Mouse (Mus musculus): Measurements from ENCODE around the gene Hspb6. TPM values are rescaled to one million over a fixed set of nuclear protein-coding genes. Genes with fewer than 3 reads are reported as not detected.

The Hspb6 gene
- polyA plus RNA-seq, 1 experiment from 2014 or later = 14.2 TPM

- Histone ChIP-seq H3K27ac (ENCODE audit: low read depth, low read length) (peak overlapping the region; percentile 37; the same call in 1 of the 2 replicates), H3K4me1 (ENCODE audit: control insufficient read depth, insufficient read depth, low read depth, low read length) (peaks cover 11% of the 10 kb centered on the region), H3K36me3 (ENCODE audit: control insufficient read depth, insufficient read depth, low read length) (no peaks in the 10 kb centered on the region), H3K9me3 (ENCODE audit: control insufficient read depth, low read length) (no peaks in the 10 kb centered on the region), H3K27me3 (replicated peaks; ENCODE audit: control insufficient read depth, insufficient read depth, low read length) (no peaks in the 10 kb centered on the region), H3K4me2 (ENCODE audit: low read length) (peak overlapping the region; percentile 53), H3K9ac (ENCODE audit: low read depth, low read length) (0 out of 2 replicates have a peak overlapping the region, but pooled peaks have one; percentile 11), H3K4me3 (ENCODE audit: low read length) (peak overlapping the region; percentile 27)
- 2% methylated on average over 16 of the region's 16 CpGs for WGBS
- ATAC-seq = peak; percentile 99
These were observed 48.0 kb downstream of the Hspb6 start for GRCm38 (mm10) chr7:30599933-30600353.

GRCm38 (mm10) chr7:30600651-30601050, 48.7 kb downstream of the Hspb6 start:
- H3K27me3 ChIP-seq (replicated peaks; ENCODE audit: control insufficient read depth, insufficient read depth, low read length) = no peaks in the 10 kb centered on the region
- H3K9ac ChIP-seq (ENCODE audit: low read depth, low read length) = no peak overlapping the region
- H3K4me2 ChIP-seq (ENCODE audit: low read length) = peak overlapping the region; percentile 53; the same call in 1 of the 2 replicates
- H3K36me3 ChIP-seq (ENCODE audit: control insufficient read depth, insufficient read depth, low read length) = no peaks in the 10 kb centered on the region
- peaks cover 11% of the 10 kb centered on the region for H3K4me1 ChIP-seq (ENCODE audit: control insufficient read depth, insufficient read depth, low read depth, low read length)
- H3K4me3 ChIP-seq (ENCODE audit: low read length) = no peak overlapping the region
- H3K27ac ChIP-seq (ENCODE audit: low read depth, low read length) = no peak overlapping the region; the same call in 1 of the 2 replicates
- ATAC-seq = 0 out of 2 replicates have a peak, but pooled peaks have one; percentile 3
- 66% methylated on average over 7 of the region's 7 CpGs for WGBS
- H3K9me3 ChIP-seq (ENCODE audit: control insufficient read depth, low read length) = no peaks in the 10 kb centered on the region

GRCm38 (mm10) chr7:30602583-30602982, 50.6 kb downstream of the Hspb6 start:
- no peak for ATAC-seq
- Histone ChIP-seq H3K9me3 (ENCODE audit: control insufficient read depth, low read length) (no peaks in the 10 kb centered on the region), H3K4me3 (ENCODE audit: low read length) (no peak overlapping the region), H3K9ac (ENCODE audit: low read depth, low read length) (no peak overlapping the region), H3K36me3 (ENCODE audit: control insufficient read depth, insufficient read depth, low read length) (no peaks in the 10 kb centered on the region), H3K27me3 (replicated peaks; ENCODE audit: control insufficient read depth, insufficient read depth, low read length) (no peaks in the 10 kb centered on the region), H3K4me1 (ENCODE audit: control insufficient read depth, insufficient read depth, low read depth, low read length) (peaks cover 11% of the 10 kb centered on the region), H3K4me2 (ENCODE audit: low read length) (no peak overlapping the region), H3K27ac (ENCODE audit: low read depth, low read length) (no peak overlapping the region)
- WGBS = 67% methylated on average over 3 of the region's 3 CpGs

- WGBS = 64% methylated on average over 8 of the region's 8 CpGs
- no peak overlapping the region for H3K9ac ChIP-seq (ENCODE audit: low read depth, low read length)
- no peaks in the 10 kb centered on the region for H3K9me3 ChIP-seq (ENCODE audit: control insufficient read depth, low read length)
- no peak for ATAC-seq
- no peak overlapping the region for H3K4me2 ChIP-seq (ENCODE audit: low read length)
- H3K27ac ChIP-seq (ENCODE audit: low read depth, low read length) = no peak overlapping the region
- H3K36me3 ChIP-seq (ENCODE audit: control insufficient read depth, insufficient read depth, low read length) = no peaks in the 10 kb centered on the region
- peaks cover 11% of the 10 kb centered on the region for H3K4me1 ChIP-seq (ENCODE audit: control insufficient read depth, insufficient read depth, low read depth, low read length)
- no peaks in the 10 kb centered on the region for H3K27me3 ChIP-seq (replicated peaks; ENCODE audit: control insufficient read depth, insufficient read depth, low read length)
- H3K4me3 ChIP-seq (ENCODE audit: low read length) = no peak overlapping the region
These were observed 52.4 kb downstream of the Hspb6 start for GRCm38 (mm10) chr7:30604424-30604823.

GRCm38 (mm10) chr7:30604944-30605343, 53.0 kb downstream of the Hspb6 start:
- no peaks in the 10 kb centered on the region for H3K36me3 ChIP-seq (ENCODE audit: control insufficient read depth, insufficient read depth, low read length)
- no peak overlapping the region for H3K9ac ChIP-seq (ENCODE audit: low read depth, low read length)
- no peaks in the 10 kb centered on the region for H3K27me3 ChIP-seq (replicated peaks; ENCODE audit: control insufficient read depth, insufficient read depth, low read length)
- H3K27ac ChIP-seq (ENCODE audit: low read depth, low read length) = no peak overlapping the region
- H3K4me2 ChIP-seq (ENCODE audit: low read length) = no peak overlapping the region
- 89% methylated on average over 8 of the region's 8 CpGs for WGBS
- peaks cover 6% of the 10 kb centered on the region for H3K4me1 ChIP-seq (ENCODE audit: control insufficient read depth, insufficient read depth, low read depth, low read length)
- no peak for ATAC-seq
- no peak overlapping the region for H3K4me3 ChIP-seq (ENCODE audit: low read length)
- no peaks in the 10 kb centered on the region for H3K9me3 ChIP-seq (ENCODE audit: control insufficient read depth, low read length)

Small RNA genes within 50 kb of the gene (microRNA-seq; reads per million reads assigned to microRNA genes)
- gene Gm38670 (0.83 reads per million), gene Mir3569 (1.2 reads per million)

Other genes starting within 250 kb of the Hspb6 start
- 124 and 131 TPM in 2 replicates for gene Alkbh6, start 243.5 kb upstream of the Hspb6 start, polyA plus RNA-seq (2015; fragmentation: Nextera tagmentation; extraction: Ambion mirVana)
- gene Syne4, start 237.4 kb upstream of the Hspb6 start, polyA plus RNA-seq (2015; fragmentation: Nextera tagmentation; extraction: Ambion mirVana) = 14.6 and 14.8 TPM in 2 replicates
- 0.21 and 0.54 TPM in 2 replicates for gene E130208F15Rik, start 230.4 kb upstream of the Hspb6 start, polyA plus RNA-seq (2015; fragmentation: Nextera tagmentation; extraction: Ambion mirVana)
- gene Sdhaf1, start 228.3 kb upstream of the Hspb6 start, polyA plus RNA-seq (2015; fragmentation: Nextera tagmentation; extraction: Ambion mirVana) = 16.8 and 17.0 TPM in 2 replicates
- 15.8 and 16.8 TPM in 2 replicates for gene Lrfn3, start 189.4 kb upstream of the Hspb6 start, polyA plus RNA-seq (2015; fragmentation: Nextera tagmentation; extraction: Ambion mirVana)
- gene Tyrobp, start 138.4 kb upstream of the Hspb6 start, polyA plus RNA-seq (2015; fragmentation: Nextera tagmentation; extraction: Ambion mirVana) = 29.7 and 31.5 TPM in 2 replicates
- gene Hcst, start 132.3 kb upstream of the Hspb6 start, polyA plus RNA-seq (2015; fragmentation: Nextera tagmentation; extraction: Ambion mirVana) = 0.95 and 0.97 TPM in 2 replicates
- 2.5 and 2.9 TPM in 2 replicates for gene Nfkbid, start 130.4 kb upstream of the Hspb6 start, polyA plus RNA-seq (2015; fragmentation: Nextera tagmentation; extraction: Ambion mirVana)
- gene Aplp1, start 106.6 kb upstream of the Hspb6 start, polyA plus RNA-seq (2015; fragmentation: Nextera tagmentation; extraction: Ambion mirVana) = 742 and 752 TPM in 2 replicates
- gene Kirrel2, start 94.5 kb upstream of the Hspb6 start, polyA plus RNA-seq (2015; fragmentation: Nextera tagmentation; extraction: Ambion mirVana) = 3.0 and 4.2 TPM in 2 replicates
- gene Nphs1, start 93.9 kb upstream of the Hspb6 start, polyA plus RNA-seq (2015; fragmentation: Nextera tagmentation; extraction: Ambion mirVana) = 0.98 and 1.7 TPM in 2 replicates
- gene Prodh2, start 58.6 kb upstream of the Hspb6 start, polyA plus RNA-seq (2015; fragmentation: Nextera tagmentation; extraction: Ambion mirVana) = not detected in 2 replicates
- gene Arhgap33, start 17.1 kb upstream of the Hspb6 start, polyA plus RNA-seq (2015; fragmentation: Nextera tagmentation; extraction: Ambion mirVana) = 94.8 and 134 TPM in 2 replicates
- gene Proser3, start 121 bp downstream of the Hspb6 start, polyA plus RNA-seq (2015; fragmentation: Nextera tagmentation; extraction: Ambion mirVana) = 6.8 and 7.5 TPM in 2 replicates
- gene Lin37, start 7.7 kb downstream of the Hspb6 start, polyA plus RNA-seq (2015; fragmentation: Nextera tagmentation; extraction: Ambion mirVana) = 51.0 and 58.7 TPM in 2 replicates
- gene U2af1l4, start 11.1 kb downstream of the Hspb6 start, polyA plus RNA-seq (2015; fragmentation: Nextera tagmentation; extraction: Ambion mirVana) = 86.8 and 96.9 TPM in 2 replicates
- gene Gm49396, start 11.2 kb downstream of the Hspb6 start, polyA plus RNA-seq (2015; fragmentation: Nextera tagmentation; extraction: Ambion mirVana) = 13.7 and 17.4 TPM in 2 replicates
- gene Psenen, start 11.4 kb downstream of the Hspb6 start, polyA plus RNA-seq (2015; fragmentation: Nextera tagmentation; extraction: Ambion mirVana) = 121 and 132 TPM in 2 replicates
- gene Igflr1, start 13.2 kb downstream of the Hspb6 start, polyA plus RNA-seq (2015; fragmentation: Nextera tagmentation; extraction: Ambion mirVana) = 4.0 and 6.8 TPM in 2 replicates
- 8.1 and 9.3 TPM in 2 replicates for gene Kmt2b, start 36.5 kb downstream of the Hspb6 start, polyA plus RNA-seq (2015; fragmentation: Nextera tagmentation; extraction: Ambion mirVana)
- 0.11 and 0.21 TPM in 2 replicates for gene Zbtb32, start 46.7 kb downstream of the Hspb6 start, polyA plus RNA-seq (2015; fragmentation: Nextera tagmentation; extraction: Ambion mirVana)
- gene Upk1a, start 60.7 kb downstream of the Hspb6 start, polyA plus RNA-seq (2015; fragmentation: Nextera tagmentation; extraction: Ambion mirVana) = 0.70 and 0.72 TPM in 2 replicates
- 1,112 and 1,310 TPM in 2 replicates for gene Cox6b1, start 74.0 kb downstream of the Hspb6 start, polyA plus RNA-seq (2015; fragmentation: Nextera tagmentation; extraction: Ambion mirVana)
- not detected in 2 replicates for gene Etv2, start 83.7 kb downstream of the Hspb6 start, polyA plus RNA-seq (2015; fragmentation: Nextera tagmentation; extraction: Ambion mirVana)
- gene Rbm42, start 98.1 kb downstream of the Hspb6 start, polyA plus RNA-seq (2015; fragmentation: Nextera tagmentation; extraction: Ambion mirVana) = 125 and 128 TPM in 2 replicates
- gene Haus5, start 112.8 kb downstream of the Hspb6 start, polyA plus RNA-seq (2015; fragmentation: Nextera tagmentation; extraction: Ambion mirVana) = 25.7 and 28.8 TPM in 2 replicates
- gene Pmis2, start 119.4 kb downstream of the Hspb6 start, polyA plus RNA-seq (2015; fragmentation: Nextera tagmentation; extraction: Ambion mirVana) = not detected in 2 replicates
- not detected in 2 replicates for gene 2200002J24Rik, start 146.7 kb downstream of the Hspb6 start, polyA plus RNA-seq (2015; fragmentation: Nextera tagmentation; extraction: Ambion mirVana)
- 3.0 and 3.7 TPM in 2 replicates for gene Atp4a, start 160.0 kb downstream of the Hspb6 start, polyA plus RNA-seq (2015; fragmentation: Nextera tagmentation; extraction: Ambion mirVana)
- 278 and 301 TPM in 2 replicates for gene Tmem147, start 177.4 kb downstream of the Hspb6 start, polyA plus RNA-seq (2015; fragmentation: Nextera tagmentation; extraction: Ambion mirVana)
- gene Gapdhs, start 191.5 kb downstream of the Hspb6 start, polyA plus RNA-seq (2015; fragmentation: Nextera tagmentation; extraction: Ambion mirVana) = 0.82 and 1.1 TPM in 2 replicates
- 0.98 and 1.0 TPM in 2 replicates for gene Sbsn, start 199.3 kb downstream of the Hspb6 start, polyA plus RNA-seq (2015; fragmentation: Nextera tagmentation; extraction: Ambion mirVana)
- 1.8 and 2.2 TPM in 2 replicates for gene Dmkn, start 211.6 kb downstream of the Hspb6 start, polyA plus RNA-seq (2015; fragmentation: Nextera tagmentation; extraction: Ambion mirVana)
- 0.38 TPM in 1 of 2 replicates, not detected in the other for gene Krtdap, start 235.7 kb downstream of the Hspb6 start, polyA plus RNA-seq (2015; fragmentation: Nextera tagmentation; extraction: Ambion mirVana)

Data from hindbrain, embryonic 16.5 days (tissue).